Mouse (Mus musculus): Measurements from ENCODE around the gene Grm1.

Gene Grm1

GRCm38 (mm10) chr10:10971311-10971710 is 110.8 kb downstream of the Grm1 start:
- no peak for DNase-seq (ENCODE audit: extremely low spot score, low read depth, low spot score)

- DNase-seq (ENCODE audit: extremely low spot score, low read depth, low spot score) = no peak
Measured at GRCm38 (mm10) chr10:10964490-10965150, 117.5 kb downstream of the Grm1 start.

- no peak for DNase-seq (ENCODE audit: extremely low spot score, low read depth, low spot score)
Measured at GRCm38 (mm10) chr10:10950557-10950956, 131.6 kb downstream of the Grm1 start.

- no peak for DNase-seq (ENCODE audit: extremely low spot score, low read depth, low spot score)
Measured at GRCm38 (mm10) chr10:10949172-10949571, 133.0 kb downstream of the Grm1 start.

GRCm38 (mm10) chr10:10947531-10947930 is 134.6 kb downstream of the Grm1 start:
- no peak for DNase-seq (ENCODE audit: extremely low spot score, low read depth, low spot score)

- no peak for DNase-seq (ENCODE audit: extremely low spot score, low read depth, low spot score)
Measured at GRCm38 (mm10) chr10:10944003-10944402, 138.2 kb downstream of the Grm1 start.

- DNase-seq (ENCODE audit: extremely low spot score, low read depth, low spot score) = no peak
Measured at GRCm38 (mm10) chr10:10942248-10942647, 139.9 kb downstream of the Grm1 start.

- DNase-seq (ENCODE audit: extremely low spot score, low read depth, low spot score) = no peak
Measured at GRCm38 (mm10) chr10:10935806-10936205, 146.3 kb downstream of the Grm1 start.

GRCm38 (mm10) chr10:10929672-10930071 is 152.5 kb downstream of the Grm1 start:
- DNase-seq (ENCODE audit: extremely low spot score, low read depth, low spot score) = no peak

- no peak for DNase-seq (ENCODE audit: extremely low spot score, low read depth, low spot score)
Measured at GRCm38 (mm10) chr10:10928798-10929366, 153.3 kb downstream of the Grm1 start.

- DNase-seq (ENCODE audit: extremely low spot score, low read depth, low spot score) = no peak
Measured at GRCm38 (mm10) chr10:10917857-10918399, 164.2 kb downstream of the Grm1 start.

- no peak for DNase-seq (ENCODE audit: extremely low spot score, low read depth, low spot score)
Measured at GRCm38 (mm10) chr10:10913621-10914020, 168.5 kb downstream of the Grm1 start.

- no peak for DNase-seq (ENCODE audit: extremely low spot score, low read depth, low spot score)
Measured at GRCm38 (mm10) chr10:10890221-10890620, 191.9 kb downstream of the Grm1 start.

GRCm38 (mm10) chr10:10888521-10888920 is 193.6 kb downstream of the Grm1 start:
- DNase-seq (ENCODE audit: extremely low spot score, low read depth, low spot score) = no peak

GRCm38 (mm10) chr10:10884992-10885391 is 197.2 kb downstream of the Grm1 start:
- no peak for DNase-seq (ENCODE audit: extremely low spot score, low read depth, low spot score)

GRCm38 (mm10) chr10:10872142-10872541 is 210.0 kb downstream of the Grm1 start:
- DNase-seq (ENCODE audit: extremely low spot score, low read depth, low spot score) = no peak

GRCm38 (mm10) chr10:10870271-10870670 is 211.9 kb downstream of the Grm1 start:
- DNase-seq (ENCODE audit: extremely low spot score, low read depth, low spot score) = no peak

GRCm38 (mm10) chr10:10866278-10866677 is 215.9 kb downstream of the Grm1 start:
- no peak for DNase-seq (ENCODE audit: extremely low spot score, low read depth, low spot score)

- no peak for DNase-seq (ENCODE audit: extremely low spot score, low read depth, low spot score)
Measured at GRCm38 (mm10) chr10:10864759-10865158, 217.4 kb downstream of the Grm1 start.

- no peak for DNase-seq (ENCODE audit: extremely low spot score, low read depth, low spot score)
Measured at GRCm38 (mm10) chr10:10847376-10848286, 234.5 kb downstream of the Grm1 start.

- DNase-seq (ENCODE audit: extremely low spot score, low read depth, low spot score) = no peak
Measured at GRCm38 (mm10) chr10:10845059-10845685, 237.0 kb downstream of the Grm1 start.
